Mouse (Mus musculus): Measurements from ENCODE around the gene Ntpcr.

Gene Ntpcr

GRCm38 (mm10) chr8:125729746-125730145, at the start of gene Ntpcr:
Gene Ntpcr, plus strand, starts transcription at chr8:125729963.
- no peak for DNase-seq (ENCODE audit: low spot score)

DNA sequence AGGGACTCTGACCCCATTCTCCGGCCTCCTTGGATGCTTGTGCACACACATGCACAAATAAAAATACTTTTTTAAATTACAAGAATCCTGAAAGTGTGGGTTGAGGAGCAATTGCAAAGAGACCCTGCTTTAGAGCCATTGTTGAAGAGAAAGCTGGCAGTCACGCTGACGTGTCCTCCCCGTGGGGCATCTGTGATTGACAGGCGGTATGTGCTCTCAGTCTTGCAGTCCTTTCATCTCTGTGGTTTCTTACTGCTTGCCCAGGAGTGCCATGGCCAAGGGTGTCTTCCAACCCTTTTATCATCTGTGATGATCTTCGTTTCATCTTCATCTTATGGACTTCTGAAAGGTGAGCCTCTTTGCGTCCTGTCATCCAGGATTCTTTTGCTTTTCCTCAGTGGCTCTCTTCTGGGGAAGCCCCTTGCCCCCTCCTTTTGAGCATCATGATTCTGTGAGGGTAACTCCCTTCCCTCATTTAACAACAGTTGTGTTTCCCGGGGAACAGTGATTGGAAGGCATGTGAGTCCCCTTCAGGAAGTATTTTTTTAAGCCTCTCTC, 48.8 kb upstream of the Ntpcr start:
- no peak for DNase-seq (ENCODE audit: low spot score)

DNA sequence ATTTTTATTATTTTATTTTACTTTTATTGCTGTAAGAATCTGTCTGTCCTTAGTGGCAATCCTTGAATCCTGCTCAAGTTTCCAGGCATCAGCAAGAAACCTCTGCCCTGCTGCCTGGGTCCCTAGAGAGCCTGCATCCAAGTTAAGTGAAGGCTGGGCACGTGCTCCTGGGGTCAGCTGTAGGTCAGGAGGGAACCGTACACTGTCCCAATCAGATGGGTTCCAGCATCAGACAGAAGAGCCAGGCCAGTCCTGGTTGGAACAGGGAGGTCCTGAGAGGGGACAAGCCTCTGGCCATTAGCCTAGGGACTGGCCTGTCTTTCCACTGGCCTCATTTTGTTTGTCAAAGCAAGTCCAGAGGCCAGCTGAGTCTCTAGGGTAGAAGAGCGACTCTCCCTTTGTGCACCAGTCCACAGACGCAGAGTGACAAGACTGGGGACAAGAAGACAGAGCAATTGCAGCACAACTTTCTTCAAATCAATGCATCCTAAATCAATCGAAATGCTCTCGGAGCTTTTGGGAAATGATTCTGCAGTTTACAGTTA, 44.5 kb upstream of the Ntpcr start:
- no peak for DNase-seq (ENCODE audit: low spot score)

GRCm38 (mm10) chr8:125686221-125686865, 43.4 kb upstream of the Ntpcr start:
- DNase-seq (ENCODE audit: low spot score), result no peak

DNA sequence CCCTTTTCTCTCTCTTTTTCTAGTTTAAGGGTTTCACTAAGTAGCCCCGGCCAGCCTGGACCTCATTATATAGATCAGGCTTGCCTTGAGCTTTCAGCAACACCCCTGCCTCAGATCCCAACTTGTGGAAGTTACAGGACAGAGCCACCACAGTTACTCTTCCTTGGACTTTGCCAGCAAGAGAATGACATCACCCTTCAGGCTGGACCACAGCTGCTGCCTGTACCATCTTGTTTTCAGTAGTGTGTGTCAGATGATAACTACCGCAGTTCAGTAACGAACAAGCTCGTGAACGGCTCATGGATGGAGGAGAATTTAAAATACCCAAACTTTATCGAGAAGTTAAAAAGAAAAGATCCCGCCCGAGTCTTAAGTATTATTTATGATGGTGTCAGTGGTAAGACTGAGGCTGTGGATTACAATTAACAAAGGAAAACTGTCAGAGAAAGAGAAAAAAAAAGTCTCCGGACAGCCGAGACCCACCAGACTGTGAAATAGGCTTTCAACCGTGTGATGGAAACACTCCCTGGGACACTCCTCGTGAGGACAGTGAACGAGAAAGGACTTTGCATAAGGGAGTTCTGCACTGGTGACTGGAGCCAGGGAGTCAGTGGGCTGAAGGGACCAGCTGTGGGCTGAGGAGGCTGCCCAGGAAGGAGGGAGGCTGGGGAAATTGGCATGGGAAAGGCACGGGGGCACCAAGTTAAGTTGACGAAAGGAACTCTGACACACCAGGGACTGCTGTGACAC, 39.4 kb upstream of the Ntpcr start:
- DNase-seq (ENCODE audit: low spot score), result no peak

GRCm38 (mm10) chr8:125690961-125691360, 38.8 kb upstream of the Ntpcr start:
- DNase-seq (ENCODE audit: low spot score), result no peak

DNA sequence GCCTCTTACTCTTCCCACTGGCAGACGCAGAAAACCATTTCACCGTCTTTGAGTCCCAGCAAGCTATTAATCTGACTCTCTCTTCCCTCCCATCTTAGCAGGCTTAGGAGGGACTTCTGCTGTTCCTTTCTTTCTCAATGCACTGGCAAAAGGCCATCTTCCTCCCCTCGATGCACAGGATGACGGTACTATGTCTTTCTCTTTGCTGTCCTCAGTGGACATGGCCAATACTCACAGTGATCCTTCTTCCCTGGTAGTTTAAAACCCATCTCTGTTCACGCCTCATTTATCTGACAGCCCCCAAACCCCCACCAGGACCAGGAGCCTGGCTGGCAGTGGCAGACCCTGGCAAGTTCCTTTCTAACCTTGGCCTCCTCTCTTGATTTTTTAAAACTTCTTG, 37.3 kb upstream of the Ntpcr start:
- no peak for DNase-seq (ENCODE audit: low spot score)

- DNase-seq (ENCODE audit: low spot score), result no peak
These were observed 36.6 kb upstream of the Ntpcr start for GRCm38 (mm10) chr8:125693197-125693596.

GRCm38 (mm10) chr8:125695951-125696350, 33.8 kb upstream of the Ntpcr start:
- DNase-seq (ENCODE audit: low spot score), result no peak

- no peak for DNase-seq (ENCODE audit: low spot score)
These were observed 30.3 kb upstream of the Ntpcr start for GRCm38 (mm10) chr8:125699391-125700025.

- no peak for DNase-seq (ENCODE audit: low spot score)
These were observed 29.4 kb upstream of the Ntpcr start for GRCm38 (mm10) chr8:125700407-125700806.

DNA sequence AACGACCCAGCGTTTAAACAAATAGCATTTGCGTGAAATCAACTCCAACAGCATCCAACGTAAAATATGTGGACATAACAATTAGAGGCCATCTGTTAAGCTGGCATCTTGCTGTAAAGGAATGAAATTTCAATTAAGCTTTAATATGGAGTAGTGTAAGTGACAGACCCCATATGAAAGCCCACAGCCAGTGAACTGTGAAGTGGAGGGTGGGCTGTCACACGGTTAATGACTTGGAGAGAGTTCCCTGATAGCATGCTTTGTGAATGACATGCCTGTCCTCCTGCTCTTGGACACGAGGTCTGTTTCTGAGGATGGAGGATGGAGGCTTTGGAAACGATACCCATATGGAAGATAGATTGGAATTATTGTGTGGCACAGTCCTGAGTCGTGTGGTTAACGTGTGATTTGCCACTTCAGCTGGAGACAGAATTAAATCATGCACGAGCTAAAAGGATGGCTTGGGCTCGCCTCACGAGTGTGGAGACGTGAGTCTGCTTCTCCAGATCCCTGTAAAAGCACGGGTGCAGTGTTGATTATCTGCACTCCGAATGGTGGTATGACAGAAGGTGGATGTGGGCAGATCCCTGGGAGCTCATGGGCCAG, 26.8 kb upstream of the Ntpcr start:
- no peak for DNase-seq (ENCODE audit: low spot score)

DNA sequence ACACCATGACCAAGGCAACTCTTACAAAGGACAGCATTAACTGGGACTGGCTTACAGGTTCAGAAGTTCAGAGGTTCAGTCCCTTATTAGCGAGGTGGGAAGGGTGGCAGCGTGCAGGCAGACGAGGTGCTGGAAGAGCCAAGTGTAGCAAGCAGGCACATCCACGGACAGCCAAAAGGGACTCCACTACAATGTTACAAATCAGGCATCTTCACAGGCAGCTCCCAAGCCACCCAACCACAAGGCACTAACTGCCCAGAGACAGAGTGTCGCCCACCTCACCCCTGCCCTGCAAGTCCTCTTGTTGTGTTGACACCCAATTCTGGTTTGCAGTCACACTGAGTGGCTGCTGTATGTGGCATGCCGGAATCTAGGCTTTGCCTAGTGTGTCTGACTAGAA, 25.3 kb upstream of the Ntpcr start:
- no peak for DNase-seq (ENCODE audit: low spot score)

DNA sequence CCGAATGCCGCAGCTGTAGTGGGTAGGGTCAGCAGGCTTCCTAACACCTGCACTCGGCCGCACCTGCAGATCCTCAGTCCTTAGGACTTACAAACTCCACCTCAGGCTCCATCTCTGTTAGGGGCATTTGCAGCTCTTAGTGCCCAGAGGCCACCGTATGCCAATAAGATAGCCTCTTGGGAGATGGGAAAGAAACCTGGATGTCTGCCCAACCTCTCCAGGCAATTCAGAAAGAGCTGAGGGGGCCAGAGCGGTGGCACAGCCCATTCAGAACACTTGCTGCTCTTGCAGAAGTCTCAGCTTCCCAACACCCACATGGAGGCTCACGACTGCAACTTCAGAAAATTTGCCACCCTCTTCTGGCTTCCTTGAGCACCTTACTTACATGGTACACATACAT, 23.9 kb upstream of the Ntpcr start:
- DNase-seq (ENCODE audit: low spot score), result no peak

GRCm38 (mm10) chr8:125709171-125709570, 20.6 kb upstream of the Ntpcr start:
- DNase-seq (ENCODE audit: low spot score), result no peak

DNA sequence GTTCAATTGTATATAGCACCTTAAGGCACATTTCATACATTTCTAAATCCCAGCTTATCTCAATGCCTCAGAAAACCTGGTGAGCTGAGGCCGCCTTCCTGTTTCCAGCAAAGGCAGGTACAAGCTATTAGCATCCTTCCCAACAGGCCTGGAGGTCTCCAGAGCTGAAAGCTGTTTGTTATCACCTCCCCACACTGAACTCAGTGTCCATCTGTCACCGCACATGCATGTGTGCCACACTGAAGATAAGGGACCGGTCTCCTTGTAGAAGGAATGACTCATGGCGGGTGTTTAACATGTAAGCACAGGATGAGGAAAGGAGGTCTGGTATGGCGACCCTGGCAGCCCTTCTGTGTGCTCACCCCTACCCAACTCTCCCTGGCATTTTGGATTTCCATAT, 18.2 kb upstream of the Ntpcr start:
- DNase-seq (ENCODE audit: low spot score), result no peak

GRCm38 (mm10) chr8:125716211-125716610, 13.6 kb upstream of the Ntpcr start:
- DNase-seq (ENCODE audit: low spot score), result no peak

- DNase-seq (ENCODE audit: low spot score), result no peak
These were observed 13.2 kb upstream of the Ntpcr start for GRCm38 (mm10) chr8:125716613-125717012.

DNA sequence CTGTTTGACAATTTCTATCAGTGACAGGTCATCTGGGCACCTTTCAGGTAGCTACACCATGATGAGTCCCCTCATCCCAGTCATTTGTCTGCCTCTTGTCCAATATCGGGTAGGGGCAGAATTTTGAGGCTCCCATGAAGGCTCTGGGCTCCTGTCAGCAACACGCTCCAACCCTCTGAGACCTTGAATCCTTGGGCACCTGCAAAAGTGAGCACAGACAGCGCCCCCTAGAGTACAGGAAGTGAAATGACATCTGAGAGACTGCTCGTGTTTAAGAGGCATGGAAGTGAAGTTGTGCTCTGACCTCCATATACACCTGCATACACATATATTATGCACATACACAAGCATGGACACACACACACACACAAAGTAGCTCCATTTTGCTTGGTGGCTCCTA, 10.8 kb upstream of the Ntpcr start:
- DNase-seq (ENCODE audit: low spot score), result no peak

DNA sequence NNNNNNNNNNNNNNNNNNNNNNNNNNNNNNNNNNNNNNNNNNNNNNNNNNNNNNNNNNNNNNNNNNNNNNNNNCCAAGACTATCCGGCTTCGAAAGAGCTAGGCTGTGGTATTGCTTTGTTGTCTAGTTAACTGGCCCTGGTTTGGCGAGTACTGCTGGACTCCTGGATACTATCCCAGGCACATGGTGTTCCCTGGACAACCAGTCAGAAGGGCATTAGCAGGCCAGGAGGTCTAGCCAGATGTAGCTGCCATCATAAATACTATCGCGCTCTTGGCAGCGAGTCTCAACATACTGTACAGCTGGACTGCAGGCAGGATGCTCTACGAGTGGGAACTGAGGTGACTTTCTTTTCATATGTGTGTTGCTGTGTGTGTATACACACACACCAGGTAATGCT, 7.1 kb upstream of the Ntpcr start:
- no peak for DNase-seq (ENCODE audit: low spot score)

GRCm38 (mm10) chr8:125723437-125723836, 6.3 kb upstream of the Ntpcr start:
- DNase-seq (ENCODE audit: low spot score), result no peak

All from left cerebral cortex, adult 11 months (tissue).